8 mouse cellular contexts compared by ENCODE assay signal in genomic region chr10:62792177-62793090, GRCm38 (mm10). TPM values are rescaled to one million over a fixed set of nuclear protein-coding genes. Genes with fewer than 3 reads are reported as not detected.
A peak's percentile ranks its signal among the peaks of the same experiment; 100 is the strongest.
DNase-seq lines count a peak whose midpoint lies in the region; ATAC-seq lines count a peak whose summit lies in the region.

Gene Ccar1, minus strand, starts transcription at chr10:62792286.

- H3K4me1 ChIP-seq in lung, embryonic 16.5 days (replicated peaks; ENCODE audit: control insufficient read depth, insufficient read depth, low read length) = peaks cover 10% of the 10 kb centered on the region

- 3% methylated on average over 54 of the region's 55 CpGs for WGBS in lung, embryonic 16.5 days

- peak; percentile 94 for DNase-seq in MEL-GATA-1-ER (ENCODE audit: extremely low read depth, low read depth)
- DNase-seq in cerebellum, adult 8-10 months = peak; percentile 99
- DNase-seq in forelimb bud, embryonic 11.5 days (ENCODE audit: low read depth, low spot score) = peak; percentile 99
- peak; percentile 93 for DNase-seq in layer of hippocampus, adult 9-10 months (ENCODE audit: low spot score)
- DNase-seq in ovary, postnatal 10 days (ENCODE audit: low spot score) = peak; percentile 98
- DNase-seq in thymus, postnatal 10 days (ENCODE audit: low spot score in 2 of 2) = peak; percentile 98 to 99

- peak within 1 kb of the TSS; percentile 94 for H3K9ac ChIP-seq in lung, embryonic 16.5 days (ENCODE audit: low read length)

- H3K4me2 ChIP-seq in lung, embryonic 16.5 days (ENCODE audit: low read depth, low read length) = peak within 1 kb of the TSS; percentile 79

- no peaks in the 10 kb centered on the region for H3K27me3 ChIP-seq in lung, embryonic 16.5 days (ENCODE audit: control insufficient read depth, insufficient read depth, low read depth, low read length)

- peaks cover 14% of the 10 kb centered on the region for H3K36me3 ChIP-seq in lung, embryonic 16.5 days (ENCODE audit: control insufficient read depth, insufficient read depth, low read length)

- no peaks in the 10 kb centered on the region for H3K9me3 ChIP-seq in lung, embryonic 16.5 days (ENCODE audit: control insufficient read depth, low read length)

- ATAC-seq in hematopoietic stem cell, adult 5-6 weeks (replicated peaks in 1 of 2; ENCODE audit: insufficient read depth in 1 of 2, low FRiP score in 2 of 2, low TSS enrichment in 1 of 2, low read depth in 1 of 2, poor library complexity in 2 of 2, severe bottlenecking in 2 of 2) = peak; percentile 100
- peak; percentile 98 for ATAC-seq in lung, embryonic 16.5 days (ENCODE audit: low read depth)

- H3K27ac ChIP-seq in lung, embryonic 16.5 days (ENCODE audit: low read length) = peak within 1 kb of the TSS; percentile 98

- peak within 1 kb of the TSS; percentile 82 for H3K4me3 ChIP-seq in lung, embryonic 16.5 days (ENCODE audit: low read length)

RNA-seq across cellular contexts. Expression of gene Ccar1, which starts in this region (rescaled TPM):
- 118 and 120 TPM in 2 replicates for total RNA-seq in hematopoietic stem cell, adult 5-6 weeks (2017)
- polyA plus RNA-seq in lung, embryonic 16.5 days (2015; fragmentation: Nextera tagmentation; extraction: Ambion mirVana) = 125 and 130 TPM in 2 replicates

Comparison
In these comparisons a context has a peak if more than half of its experiments do, and no peak if none do; other contexts are left out.
1. Peak in every context shown above with its lines: DNase-seq, ATAC-seq, H3K4me3 ChIP-seq and H3K27ac ChIP-seq.